Mouse (Mus musculus): ENCODE data around the gene Maneal. TPM values are rescaled to one million over a fixed set of nuclear protein-coding genes. Genes with fewer than 3 reads are reported as not detected.
A peak's percentile ranks its signal among the peaks of the same experiment; 100 is the strongest.

The Maneal gene
- total and polyA plus RNA-seq, 2 experiments = under 0.01 TPM; not detected in 1

- Histone ChIP-seq H3K9ac (ENCODE audit: low read depth, low read length) (no peak overlapping the region), H3K4me1 (ENCODE audit: control insufficient read depth, insufficient read depth, low read length) (peaks cover 29% of the 10 kb centered on the region), H3K4me3 (ENCODE audit: insufficient read depth, low read depth, low read length) (no peak overlapping the region), H3K79me2 (ENCODE audit: control insufficient read depth, insufficient read depth, low read length) (peaks cover 30% of the 10 kb centered on the region), H3K27ac (replicated peaks; ENCODE audit: insufficient read depth, low read depth, low read length) (peak overlapping the region; percentile 87), H3K27me3 (ENCODE audit: control insufficient read depth, insufficient read depth, low read length) (no peaks in the 10 kb centered on the region), H3K36me3 (ENCODE audit: control insufficient read depth, insufficient read depth, low read length) (peaks cover 15% of the 10 kb centered on the region; the same call in 1 of the 2 replicates)
- peak; percentile 83 for DNase-seq (ENCODE audit: extremely low read depth, low read depth, low spot score)
- TF ChIP-seq CTCF (IDR thresholded peaks at IDR 0.05; ENCODE audit: low read depth, low read length) = no peak
- TF ChIP-seq POLR2A (IDR thresholded peaks at IDR 0.05; ENCODE audit: extremely low read depth, insufficient read depth, low read length) = no peak
- WGBS = 8% methylated on average over 9 of the region's 9 CpGs
Measured at GRCm38 (mm10) chr4:124809136-124809883, 52.7 kb downstream of the Maneal start.

GRCm38 (mm10) chr4:124808511-124808910 lies 53.5 kb downstream of the Maneal start:
- WGBS = 48% methylated on average over 5 of the region's 5 CpGs
- Histone ChIP-seq H3K4me1 (ENCODE audit: control insufficient read depth, insufficient read depth, low read length) (peaks cover 31% of the 10 kb centered on the region), H3K27ac (replicated peaks; ENCODE audit: insufficient read depth, low read depth, low read length) (peak overlapping the region; percentile 87), H3K4me3 (ENCODE audit: insufficient read depth, low read depth, low read length) (no peak overlapping the region), H3K9ac (ENCODE audit: low read depth, low read length) (no peak overlapping the region), H3K36me3 (ENCODE audit: control insufficient read depth, insufficient read depth, low read length) (peaks cover 15% of the 10 kb centered on the region; the same call in 1 of the 2 replicates), H3K27me3 (ENCODE audit: control insufficient read depth, insufficient read depth, low read length) (no peaks in the 10 kb centered on the region), H3K79me2 (ENCODE audit: control insufficient read depth, insufficient read depth, low read length) (peaks cover 30% of the 10 kb centered on the region)
- TF ChIP-seq POLR2A (IDR thresholded peaks at IDR 0.05; ENCODE audit: extremely low read depth, insufficient read depth, low read length) (no peak), CTCF (IDR thresholded peaks at IDR 0.05; ENCODE audit: low read depth, low read length) (no peak)
- DNase-seq (ENCODE audit: extremely low read depth, low read depth, low spot score) = peak; percentile 39

Other genes starting within 250 kb of the Maneal start
- not detected in 2 replicates for gene Pou3f1, start 205.4 kb downstream of the Maneal start, total RNA-seq (2014; rRNA removed)
- 0.02 TPM in 1 of 2 replicates, not detected in the other for gene Pou3f1, start 205.4 kb downstream of the Maneal start, polyA plus RNA-seq (2012; rRNA removed)
- gene Utp11, start 168.6 kb downstream of the Maneal start, total RNA-seq (2014; rRNA removed) = 9.3 and 11.6 TPM in 2 replicates
- gene Utp11, start 168.6 kb downstream of the Maneal start, polyA plus RNA-seq (2012; rRNA removed) = 4.2 and 5.5 TPM in 2 replicates
- 0.20 and 0.28 TPM in 2 replicates for gene Fhl3, start 161.5 kb downstream of the Maneal start, total RNA-seq (2014; rRNA removed)
- gene Fhl3, start 161.5 kb downstream of the Maneal start, polyA plus RNA-seq (2012; rRNA removed) = 0.95 and 1.5 TPM in 2 replicates
- gene Sf3a3, start 147.4 kb downstream of the Maneal start, total RNA-seq (2014; rRNA removed) = 12.1 and 15.1 TPM in 2 replicates
- 5.5 and 6.6 TPM in 2 replicates for gene Sf3a3, start 147.4 kb downstream of the Maneal start, polyA plus RNA-seq (2012; rRNA removed)
- 15.3 and 15.8 TPM in 2 replicates for gene Inpp5b, start 120.3 kb downstream of the Maneal start, total RNA-seq (2014; rRNA removed)
- 24.1 and 25.7 TPM in 2 replicates for gene Inpp5b, start 120.3 kb downstream of the Maneal start, polyA plus RNA-seq (2012; rRNA removed)
- gene Mtf1, start 60.1 kb downstream of the Maneal start, total RNA-seq (2014; rRNA removed) = 4.3 and 5.5 TPM in 2 replicates
- 5.1 and 6.0 TPM in 2 replicates for gene Mtf1, start 60.1 kb downstream of the Maneal start, polyA plus RNA-seq (2012; rRNA removed)
- gene Yrdc, start 11.5 kb downstream of the Maneal start, total RNA-seq (2014; rRNA removed) = 17.0 and 19.3 TPM in 2 replicates
- gene Yrdc, start 11.5 kb downstream of the Maneal start, polyA plus RNA-seq (2012; rRNA removed) = 25.1 and 36.9 TPM in 2 replicates
- gene 1110065P20Rik, start 11.0 kb downstream of the Maneal start, total RNA-seq (2014; rRNA removed) = 35.5 and 41.5 TPM in 2 replicates
- gene 1110065P20Rik, start 11.0 kb downstream of the Maneal start, polyA plus RNA-seq (2012; rRNA removed) = 43.5 and 49.9 TPM in 2 replicates
- not detected in 2 replicates for gene Epha10, start 18.7 kb upstream of the Maneal start, total RNA-seq (2014; rRNA removed)
- gene Epha10, start 18.7 kb upstream of the Maneal start, polyA plus RNA-seq (2012; rRNA removed) = not detected in 2 replicates
- gene 9930104L06Rik, start 74.9 kb upstream of the Maneal start, total RNA-seq (2014; rRNA removed) = 3.4 and 4.1 TPM in 2 replicates
- gene 9930104L06Rik, start 74.9 kb upstream of the Maneal start, polyA plus RNA-seq (2012; rRNA removed) = 4.7 and 9.2 TPM in 2 replicates
- gene Cdca8, start 77.1 kb upstream of the Maneal start, total RNA-seq (2014; rRNA removed) = 0.37 and 1.0 TPM in 2 replicates
- gene Cdca8, start 77.1 kb upstream of the Maneal start, polyA plus RNA-seq (2012; rRNA removed) = 0.67 and 0.91 TPM in 2 replicates
- 0.09 TPM in 1 of 2 replicates, not detected in the other for gene Rspo1, start 124.3 kb upstream of the Maneal start, total RNA-seq (2014; rRNA removed)
- gene Rspo1, start 124.3 kb upstream of the Maneal start, polyA plus RNA-seq (2012; rRNA removed) = 0.37 and 0.56 TPM in 2 replicates
- 19.3 and 22.0 TPM in 2 replicates for gene Gnl2, start 154.4 kb upstream of the Maneal start, total RNA-seq (2014; rRNA removed)
- gene Gnl2, start 154.4 kb upstream of the Maneal start, polyA plus RNA-seq (2012; rRNA removed) = 7.1 and 13.7 TPM in 2 replicates
- gene Dnali1, start 203.5 kb upstream of the Maneal start, total RNA-seq (2014; rRNA removed) = 0.09 TPM in 1 of 2 replicates, not detected in the other
- 0.05 TPM in 1 of 2 replicates, not detected in the other for gene Dnali1, start 203.5 kb upstream of the Maneal start, polyA plus RNA-seq (2012; rRNA removed)
- gene Snip1, start 204.5 kb upstream of the Maneal start, total RNA-seq (2014; rRNA removed) = 7.5 and 7.6 TPM in 2 replicates
- 6.1 and 6.9 TPM in 2 replicates for gene Snip1, start 204.5 kb upstream of the Maneal start, polyA plus RNA-seq (2012; rRNA removed)
- 4.7 and 4.9 TPM in 2 replicates for gene Meaf6, start 223.0 kb upstream of the Maneal start, total RNA-seq (2014; rRNA removed)
- 5.2 and 5.9 TPM in 2 replicates for gene Meaf6, start 223.0 kb upstream of the Maneal start, polyA plus RNA-seq (2012; rRNA removed)